Mouse (Mus musculus): Measurements from ENCODE around the gene Etv1.

Gene Etv1

DNA sequence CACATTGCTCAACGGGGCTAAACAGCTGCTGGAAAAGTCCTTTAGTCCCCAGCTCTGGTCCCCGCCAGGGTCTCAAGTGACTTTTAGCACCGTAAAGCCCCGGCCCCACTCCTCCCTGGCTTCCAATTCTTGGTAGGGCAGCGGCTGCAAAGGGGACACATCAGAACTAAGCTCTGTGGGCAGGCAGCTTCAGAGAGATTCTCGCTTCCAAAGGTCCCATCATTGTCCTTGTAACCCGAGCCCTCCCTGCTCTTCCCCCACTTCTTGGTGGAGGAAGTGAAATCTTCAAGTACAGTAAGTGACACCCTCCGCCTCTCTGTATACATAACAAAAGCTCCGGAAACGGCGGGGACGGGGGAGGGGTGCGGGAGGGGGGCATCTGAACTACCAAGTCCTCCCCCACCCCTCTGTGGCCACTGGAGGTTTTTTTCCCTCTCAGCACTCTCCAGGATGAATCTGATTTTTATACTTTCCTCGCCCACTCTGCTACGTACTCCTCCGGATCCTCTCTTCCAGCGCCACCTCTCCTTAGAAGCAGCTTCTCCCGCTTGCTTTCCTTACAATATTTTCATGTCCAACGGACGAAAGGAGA lies at the start of gene Etv1:
Gene Etv1, plus strand, starts transcription at position 195 of the 592 bp plus-strand sequence.
- peak; percentile 98 for DNase-seq (ENCODE audit: low read depth, low spot score)

DNA sequence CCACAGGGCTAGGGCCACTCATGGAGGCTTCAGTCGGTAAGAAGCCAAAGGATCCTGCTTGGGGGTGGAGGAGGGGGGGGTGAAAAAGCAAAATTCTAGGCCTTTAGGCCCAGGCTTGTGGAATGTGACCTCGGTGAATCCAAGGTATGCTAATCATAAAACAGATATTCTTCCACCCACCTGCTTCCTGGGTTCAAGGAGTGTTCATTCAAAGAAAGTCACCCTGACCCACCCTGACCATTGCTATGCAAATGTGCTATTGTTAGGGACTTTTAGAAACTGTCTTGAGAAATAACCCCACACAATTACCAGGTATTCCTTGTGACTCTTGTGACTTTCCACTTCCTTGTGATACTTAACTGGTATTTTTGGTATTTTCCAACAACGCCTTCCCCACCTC lies 49.5 kb upstream of the Etv1 start:
- DNase-seq (ENCODE audit: low read depth, low spot score), result peak; percentile 98

DNA sequence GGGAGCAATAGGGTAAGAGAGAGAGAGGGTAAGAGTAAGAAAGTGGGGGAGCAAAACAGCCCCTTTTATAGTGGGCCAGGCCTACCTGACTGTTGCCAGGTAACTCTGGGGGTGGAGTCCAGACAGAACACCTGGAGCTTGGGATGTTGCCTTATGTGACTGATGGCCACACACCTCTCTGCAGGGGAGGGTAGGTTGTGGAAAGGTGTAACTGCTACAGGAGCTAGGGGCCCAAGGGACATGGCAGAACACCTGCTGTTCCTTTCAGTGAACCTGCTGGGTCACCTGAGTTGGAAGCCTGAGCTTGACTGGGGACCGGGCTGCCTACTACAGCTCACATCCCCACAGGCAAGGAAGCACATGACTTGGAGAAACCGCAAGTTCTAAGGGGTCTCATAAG lies 48.4 kb upstream of the Etv1 start:
- peak; percentile 69 for DNase-seq (ENCODE audit: low read depth, low spot score)

DNA sequence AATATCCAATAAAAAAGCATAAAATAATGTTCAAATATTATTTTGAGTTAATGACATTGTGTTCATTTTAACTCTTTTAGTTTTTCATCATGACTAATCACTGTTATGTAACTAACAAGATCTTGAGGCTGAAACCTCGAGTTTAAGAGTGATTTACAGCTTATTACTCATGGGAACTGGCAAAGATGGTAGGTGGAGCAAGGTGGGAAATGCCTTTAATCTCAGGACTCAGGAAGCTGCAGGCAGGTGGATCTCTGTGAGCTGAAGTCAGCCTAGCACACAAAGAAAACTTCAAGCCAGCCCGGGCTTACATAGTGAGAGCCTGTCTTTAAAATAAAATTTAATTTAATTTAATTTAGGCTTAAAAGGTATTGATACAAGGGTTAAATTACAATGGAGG lies 19.9 kb upstream of the Etv1 start:
- DNase-seq (ENCODE audit: low read depth, low spot score), result no peak

DNA sequence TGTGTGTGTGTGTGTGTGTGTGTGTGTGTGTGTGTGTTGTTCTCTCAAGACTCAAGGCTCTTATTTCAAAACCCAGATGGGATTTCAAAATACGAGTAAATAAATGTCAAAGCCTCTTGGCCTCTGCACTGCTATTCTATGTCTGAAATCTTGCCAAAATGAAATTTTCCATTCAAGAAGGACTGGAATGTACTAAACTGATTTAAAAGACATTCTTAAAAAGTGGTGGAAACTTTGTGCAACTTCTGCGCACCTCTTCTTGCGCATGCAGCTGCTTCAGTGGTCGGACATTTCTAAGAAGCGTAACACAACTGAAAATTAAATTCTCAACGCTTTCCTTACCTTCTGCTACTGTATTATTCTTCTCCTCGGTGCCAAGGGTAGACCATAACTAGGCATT lies 1.9 kb upstream of the Etv1 start:
- DNase-seq (ENCODE audit: low read depth, low spot score), result peak; percentile 45

DNA sequence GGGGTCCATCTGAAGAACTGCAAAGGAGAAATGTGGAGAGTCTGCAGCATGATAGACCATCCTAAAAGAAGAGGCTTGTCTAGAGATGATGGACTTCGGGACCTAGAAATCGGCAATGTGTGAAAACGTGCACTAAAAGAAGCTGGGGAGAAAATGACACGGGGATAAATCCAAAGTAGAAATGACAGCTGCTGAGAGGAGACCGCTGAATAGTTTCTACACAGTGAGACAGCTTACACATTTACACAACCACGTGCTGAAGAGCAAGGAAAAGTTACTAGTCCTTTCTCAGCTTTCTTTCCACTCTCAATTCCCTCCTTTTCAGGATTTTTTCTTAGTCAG lies 1.3 kb upstream of the Etv1 start:
- DNase-seq (ENCODE audit: low read depth, low spot score), result no peak

DNA sequence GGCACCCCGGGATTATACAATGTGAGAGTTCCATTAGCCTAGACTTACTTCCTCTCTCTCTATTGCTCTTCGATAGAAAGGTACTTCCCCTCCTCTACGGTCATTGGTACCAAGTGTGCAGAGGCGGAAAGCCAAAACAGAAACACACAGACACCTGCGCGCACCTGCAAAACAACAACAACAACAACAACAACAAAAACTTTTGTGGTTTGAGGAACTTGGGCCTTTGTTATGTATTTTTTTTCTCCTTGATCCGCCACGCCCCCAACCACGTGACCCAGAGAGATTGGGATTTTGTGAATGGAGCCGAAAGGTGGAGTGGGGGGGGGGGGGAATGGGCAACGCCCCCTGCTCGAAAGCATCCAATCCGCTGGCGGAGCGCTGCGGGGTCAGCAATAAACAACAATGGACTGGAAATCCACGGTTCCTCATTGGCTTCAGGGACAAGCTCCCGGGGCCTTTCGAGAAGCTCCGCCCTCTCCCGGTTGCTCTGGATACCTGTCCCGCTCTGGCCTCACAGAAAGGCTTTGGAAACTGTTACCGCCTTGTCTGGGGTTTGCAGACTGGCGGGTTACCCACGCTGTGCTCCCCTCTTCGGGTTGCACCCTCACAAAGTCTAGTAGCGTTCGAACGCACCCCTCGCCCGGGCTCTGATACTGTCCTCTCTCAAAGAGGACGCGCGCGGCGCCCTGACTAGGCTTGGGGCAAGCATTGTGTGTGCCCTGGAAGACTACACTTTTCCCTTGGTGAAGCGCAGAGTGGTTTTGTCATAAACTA lies 693 bp upstream of the Etv1 start:
- peak; percentile 99 for DNase-seq (ENCODE audit: low read depth, low spot score)

DNA sequence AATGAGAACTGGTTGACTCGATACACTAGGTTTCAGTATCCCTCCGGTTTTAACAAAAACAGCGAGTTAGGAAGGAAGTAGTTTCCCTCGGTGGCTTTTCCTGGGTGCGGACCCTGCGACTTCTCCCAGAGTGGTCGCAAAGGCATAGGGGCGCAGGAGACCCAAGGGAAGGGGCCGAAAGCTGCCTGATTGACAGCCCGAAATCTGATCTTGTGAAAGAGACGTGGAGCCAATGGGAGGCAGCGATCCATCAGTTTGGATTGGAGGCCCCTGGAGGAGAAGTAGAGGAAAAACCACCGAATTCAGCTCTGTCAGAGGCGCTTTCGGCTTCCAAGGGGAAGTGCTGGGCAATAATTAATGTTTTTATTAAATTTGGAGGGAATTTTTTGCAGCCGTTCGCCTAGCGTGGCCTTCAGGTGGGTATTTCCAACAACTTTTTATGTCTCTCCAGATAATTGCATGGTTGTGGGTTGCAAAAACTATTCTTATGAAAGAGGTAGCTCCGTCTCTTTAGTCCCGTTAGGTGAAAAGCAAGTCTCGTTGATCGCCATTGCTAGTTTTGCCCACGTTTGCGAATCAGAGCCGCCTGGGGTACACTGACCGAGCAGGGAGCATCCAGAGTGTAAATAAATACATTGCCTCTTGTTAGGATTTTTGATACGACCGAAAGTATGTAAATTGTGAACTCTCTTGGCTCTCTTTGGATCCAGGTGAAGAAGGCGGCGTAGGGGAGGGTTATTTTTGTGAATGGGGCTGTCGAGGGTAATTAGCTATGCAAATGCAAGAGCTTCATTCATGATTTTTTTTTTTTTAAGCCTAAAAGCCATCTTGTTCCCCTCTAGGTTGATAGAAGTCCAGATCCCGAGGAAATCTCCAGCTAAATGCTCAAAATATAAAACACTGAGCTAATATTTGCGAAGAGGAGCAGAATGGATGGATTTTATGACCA lies 1.1 kb downstream of the Etv1 start:
- DNase-seq (ENCODE audit: low read depth, low spot score), result peak; percentile 95

DNA sequence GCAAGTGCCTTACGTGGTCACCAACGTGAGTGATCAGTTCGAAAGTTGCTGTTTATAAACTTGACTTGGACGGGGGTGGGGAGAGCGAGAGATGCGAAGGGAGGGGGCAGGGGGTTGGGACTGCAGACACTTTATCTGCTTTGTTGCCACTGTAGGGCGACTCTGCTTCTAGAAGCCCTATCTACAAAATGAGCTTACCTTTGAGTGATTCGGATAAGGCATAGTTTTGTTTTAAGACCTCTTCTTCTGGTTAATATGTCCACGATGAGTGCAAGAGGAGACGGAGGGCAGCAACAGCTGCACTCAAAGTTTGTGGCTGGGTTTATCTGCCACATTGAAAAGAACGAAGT lies 1.8 kb downstream of the Etv1 start:
- peak; percentile 54 for DNase-seq (ENCODE audit: low read depth, low spot score)

DNA sequence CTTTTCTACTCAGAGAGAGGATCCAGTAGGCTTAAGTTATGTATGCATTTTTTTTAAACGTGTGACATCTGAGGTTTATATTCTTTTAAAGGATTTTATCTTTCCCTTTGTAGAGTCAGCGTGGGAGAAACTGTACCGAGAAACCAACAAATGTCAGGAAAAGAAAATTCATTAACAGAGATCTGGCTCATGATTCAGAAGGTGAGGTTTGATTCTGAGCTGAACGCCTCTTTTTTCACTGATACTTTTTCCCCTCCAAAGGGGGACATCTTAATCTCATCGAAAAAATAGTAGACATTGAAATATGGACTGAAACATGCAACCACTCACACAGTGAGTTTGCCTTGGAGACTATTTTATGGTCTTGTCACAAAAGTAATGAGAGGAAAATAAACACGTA lies 2.5 kb downstream of the Etv1 start:
- DNase-seq (ENCODE audit: low read depth, low spot score), result no peak

DNA sequence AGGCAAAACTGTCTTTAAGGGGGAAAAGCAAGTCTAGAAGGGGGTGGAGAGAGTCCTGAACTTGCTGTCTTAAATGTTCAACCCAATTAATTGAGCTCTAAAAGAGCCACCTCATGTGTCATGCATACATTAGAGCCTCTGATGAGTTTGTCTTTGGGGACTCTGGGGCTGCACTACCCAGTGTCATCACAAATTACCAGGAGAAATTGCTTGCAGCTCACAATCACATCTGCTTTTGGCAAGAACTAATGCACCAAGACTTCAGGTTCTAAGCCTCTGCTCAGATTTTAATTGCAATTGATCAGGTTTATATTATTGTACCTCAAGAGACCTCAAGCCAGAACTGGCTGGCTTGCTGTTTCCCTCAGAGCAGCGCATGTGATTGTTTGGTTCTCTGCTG lies 4.1 kb downstream of the Etv1 start:
- DNase-seq (ENCODE audit: low read depth, low spot score), result no peak

DNA sequence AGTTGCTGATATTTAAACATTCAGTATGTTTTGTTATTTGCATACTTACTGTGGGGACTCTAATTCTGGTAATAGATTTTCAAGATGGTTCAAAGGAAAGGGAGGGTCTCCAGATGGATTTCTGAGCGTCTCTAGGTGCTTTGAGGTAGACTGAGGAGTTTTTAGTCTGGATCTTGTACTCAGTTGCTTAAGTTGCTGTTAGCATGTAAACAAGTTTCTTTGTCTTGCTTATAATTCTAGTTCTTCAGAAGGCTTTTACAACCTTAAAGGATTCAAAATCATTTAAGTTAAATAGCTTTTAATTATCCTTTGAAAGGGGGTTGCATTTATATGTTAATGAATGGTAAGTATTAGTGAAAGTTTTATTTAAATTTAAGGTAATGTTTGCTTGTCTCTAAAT lies 5.0 kb downstream of the Etv1 start:
- DNase-seq (ENCODE audit: low read depth, low spot score), result peak; percentile 48

DNA sequence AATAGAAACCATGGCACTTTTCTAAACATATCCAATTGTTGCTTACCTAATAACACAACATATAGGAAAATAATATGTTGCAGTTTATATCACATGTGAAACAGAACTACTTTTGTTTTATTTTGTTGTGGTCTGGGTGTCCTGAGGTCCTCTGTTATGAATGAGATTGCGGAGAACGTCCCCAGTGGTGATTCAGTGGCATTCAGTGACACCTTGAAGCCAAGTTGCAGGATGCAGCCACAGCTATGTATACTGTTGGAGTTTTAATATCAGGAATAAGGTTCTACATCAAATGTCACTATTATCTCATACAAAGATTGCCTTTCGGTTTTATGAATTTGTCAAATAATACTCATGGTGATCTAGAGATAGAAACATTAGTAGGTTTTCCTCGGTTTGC lies 7.4 kb downstream of the Etv1 start:
- no peak for DNase-seq (ENCODE audit: low read depth, low spot score)

DNA sequence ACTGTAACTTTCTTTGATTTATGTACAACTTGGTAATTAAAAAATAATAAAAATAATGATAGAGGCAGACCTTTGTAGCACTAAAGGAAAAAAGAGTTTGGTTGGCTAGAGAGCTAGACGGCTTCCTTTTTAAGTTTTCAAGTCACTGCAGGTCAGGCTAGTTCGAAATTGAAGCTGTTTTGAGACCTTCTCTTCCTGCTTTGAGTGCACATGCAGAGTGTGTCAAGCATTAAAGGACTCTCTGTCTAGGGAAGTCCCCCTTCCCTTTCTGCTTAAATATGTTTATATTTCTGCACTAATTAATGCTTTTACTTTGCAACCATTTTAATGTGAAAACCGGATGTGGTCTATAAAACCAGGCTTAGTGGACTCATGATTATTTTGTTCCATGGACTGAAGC lies 8.5 kb downstream of the Etv1 start:
- no peak for DNase-seq (ENCODE audit: low read depth, low spot score)

DNA sequence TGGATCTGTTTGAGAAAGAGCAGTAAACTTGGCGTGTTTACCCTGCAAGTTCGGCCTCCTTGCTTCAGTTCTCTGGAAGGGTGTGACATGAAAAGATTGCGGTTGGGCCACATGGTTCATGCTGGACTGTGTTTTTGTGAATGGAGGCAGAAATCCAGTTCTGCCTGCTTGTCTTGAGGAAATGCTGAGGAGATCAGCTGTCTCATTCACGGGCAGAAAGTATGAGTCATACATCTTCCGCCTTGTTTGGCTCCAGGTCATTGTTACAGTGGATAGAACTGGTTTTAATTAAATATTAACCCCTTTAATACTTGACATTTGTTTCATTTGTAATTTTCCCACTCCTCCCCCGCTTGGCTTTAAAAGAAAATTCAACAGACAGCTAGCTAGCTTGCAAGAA lies 9.4 kb downstream of the Etv1 start:
- DNase-seq (ENCODE audit: low read depth, low spot score), result peak; percentile 53

DNA sequence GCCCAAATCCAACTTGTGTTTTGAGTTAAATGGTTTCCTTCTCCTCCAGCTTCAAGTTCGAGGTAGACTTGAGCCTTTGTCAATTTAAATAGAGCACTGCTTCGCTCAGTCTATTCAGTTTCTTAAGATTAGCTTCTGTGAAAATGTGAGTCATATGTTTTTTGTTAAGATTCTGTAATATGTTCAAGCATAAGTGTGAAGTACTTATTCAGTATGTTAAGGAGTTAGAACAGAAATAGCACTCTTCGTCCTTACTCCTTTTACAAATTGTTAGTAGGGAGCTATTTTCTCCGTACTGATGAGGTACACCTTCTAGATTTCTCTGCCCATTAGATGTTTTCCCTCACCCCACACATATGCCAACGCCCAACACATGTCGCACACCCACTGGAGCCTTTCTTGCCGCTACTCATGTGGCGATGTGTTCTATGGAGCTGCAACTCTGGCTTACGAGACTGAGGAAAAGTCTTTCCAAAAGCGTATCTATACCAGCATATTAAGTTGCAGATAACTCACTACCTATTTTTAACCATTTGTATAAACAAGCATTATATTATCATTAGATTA lies 10.7 kb downstream of the Etv1 start:
- DNase-seq (ENCODE audit: low read depth, low spot score), result no peak

DNA sequence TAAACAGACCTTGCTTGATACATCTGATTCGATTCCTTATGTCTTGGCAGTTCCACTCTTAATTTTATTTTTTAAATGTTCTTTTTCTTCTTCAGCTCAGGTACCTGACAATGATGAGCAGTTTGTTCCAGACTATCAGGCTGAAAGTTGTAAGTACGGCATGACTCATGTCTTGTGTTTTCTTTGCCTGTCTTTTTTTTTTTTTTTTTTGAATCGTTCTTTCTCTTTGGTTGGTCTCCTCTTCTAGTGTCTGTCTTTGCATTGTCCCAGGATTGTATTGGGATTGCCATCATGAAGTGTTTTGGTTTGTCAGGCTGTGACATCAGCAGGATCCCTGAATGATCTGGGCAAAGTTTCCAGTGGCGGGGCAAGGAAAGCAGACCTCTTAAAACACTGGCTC lies 13.9 kb downstream of the Etv1 start:
- DNase-seq (ENCODE audit: low read depth, low spot score), result no peak

DNA sequence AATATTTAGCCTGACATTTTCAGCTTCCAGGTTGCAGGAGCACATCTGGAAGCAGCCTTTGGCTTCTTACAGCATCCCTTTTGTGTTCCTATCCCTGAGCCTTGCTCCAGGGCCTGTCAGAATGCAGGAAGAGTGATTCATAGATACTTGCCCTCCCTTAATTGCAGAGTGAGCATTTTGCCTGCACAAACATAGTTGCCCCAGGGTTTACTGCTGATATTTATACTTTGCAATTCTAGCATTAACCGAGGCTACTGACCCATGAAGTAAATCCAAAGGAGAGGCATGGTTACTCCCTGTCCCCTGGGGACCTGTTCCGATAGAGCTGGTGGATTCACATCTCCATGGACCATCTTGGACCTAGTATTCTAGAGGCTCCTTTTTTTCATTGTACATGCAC lies 14.5 kb downstream of the Etv1 start:
- DNase-seq (ENCODE audit: low read depth, low spot score), result no peak

DNA sequence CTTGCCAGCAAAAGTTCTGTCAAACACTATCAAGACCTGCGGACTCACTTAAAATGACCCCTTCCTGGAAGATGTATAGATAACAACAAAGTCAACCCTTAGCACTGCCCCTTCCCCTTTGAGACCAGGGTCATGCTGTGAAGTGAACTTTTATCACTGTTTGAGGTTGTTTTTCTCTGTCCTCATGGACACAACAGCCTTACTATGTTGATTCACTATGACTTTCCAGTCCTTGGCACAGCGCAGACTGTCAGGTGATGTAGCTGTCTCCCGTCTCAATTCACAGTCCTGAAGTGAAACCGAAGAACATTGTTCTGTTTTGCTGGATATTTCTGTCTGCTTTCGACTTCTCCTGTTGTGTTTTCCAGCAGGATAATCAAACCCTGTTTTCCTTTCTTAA lies 27.9 kb downstream of the Etv1 start:
- peak; percentile 65 for DNase-seq (ENCODE audit: low read depth, low spot score)

DNA sequence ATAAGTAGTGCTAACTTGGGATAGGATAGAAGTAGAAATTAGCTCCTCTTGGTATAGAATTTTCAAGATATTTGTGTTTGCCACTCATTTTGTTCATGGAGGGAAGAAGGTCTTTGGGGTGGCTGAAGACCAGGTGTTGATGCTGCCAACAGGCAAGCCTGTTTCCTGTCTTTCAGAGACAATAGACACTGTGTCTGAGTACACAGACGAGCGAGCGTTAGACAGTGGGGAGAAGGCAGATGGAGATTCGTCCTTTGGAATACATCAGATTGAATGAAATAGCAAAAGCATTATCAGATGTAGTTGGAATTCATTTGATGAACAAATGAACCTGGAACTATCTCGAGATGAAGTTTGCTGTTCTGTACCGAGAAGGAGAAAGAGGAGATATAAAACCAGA lies 33.2 kb downstream of the Etv1 start:
- DNase-seq (ENCODE audit: low read depth, low spot score), result no peak

DNA sequence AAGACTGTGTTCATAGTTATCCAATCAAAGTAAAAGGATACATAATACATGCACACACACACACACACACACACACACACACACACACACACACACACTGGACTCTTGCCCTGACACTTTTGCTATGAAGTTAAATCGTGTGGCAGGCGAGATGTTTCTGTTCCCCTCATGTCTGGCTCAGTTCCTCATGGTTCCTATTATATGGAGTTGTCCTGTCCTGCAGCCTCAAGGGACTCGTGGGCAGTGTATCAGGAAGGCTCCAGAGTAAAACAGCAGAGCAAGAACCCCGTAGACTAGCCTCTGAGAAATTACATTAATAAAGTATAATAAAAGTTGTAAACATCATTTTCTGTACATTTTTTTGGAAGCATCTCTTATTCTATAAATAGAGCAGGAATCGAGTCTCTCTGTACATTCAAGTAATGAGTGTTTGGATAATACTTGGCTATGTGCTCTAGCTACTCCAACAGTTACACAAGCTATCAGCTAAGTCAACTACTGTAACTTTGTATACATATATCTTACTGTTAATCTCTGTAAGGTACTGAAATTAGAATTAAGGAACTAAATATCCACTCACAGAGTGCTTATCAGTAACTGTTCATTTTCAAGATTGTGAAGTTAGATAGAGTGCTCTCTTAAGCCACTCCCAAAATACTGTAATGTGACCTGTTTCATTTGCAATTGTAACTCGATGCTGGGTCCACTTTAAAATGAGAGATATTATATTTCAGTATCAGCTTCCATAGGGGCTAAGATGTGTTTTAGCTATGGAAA lies 35.0 kb downstream of the Etv1 start:
- no peak for DNase-seq (ENCODE audit: low read depth, low spot score)

DNA sequence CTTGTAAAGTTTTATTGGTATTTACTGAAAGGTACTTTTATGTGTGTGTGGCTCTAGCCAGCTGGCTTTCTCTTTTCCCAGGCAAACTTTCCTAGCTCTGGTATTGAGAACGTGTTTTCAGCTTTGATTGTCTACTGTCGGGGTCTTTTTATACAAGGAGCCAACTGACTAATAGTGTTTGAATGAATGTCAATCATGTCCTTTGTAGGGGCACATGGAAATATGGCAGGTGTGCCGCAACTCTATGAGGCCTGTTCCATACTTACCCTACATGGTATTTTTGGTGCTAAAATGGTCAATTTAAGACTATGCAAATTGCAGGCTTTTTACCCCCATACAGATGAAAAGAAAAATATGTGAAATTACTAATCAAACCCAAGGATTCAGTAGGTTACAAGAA lies 37.1 kb downstream of the Etv1 start:
- no peak for DNase-seq (ENCODE audit: low read depth, low spot score)
